8 mouse cellular contexts compared by ENCODE assay signal in genomic region chr11:6472076-6472475, GRCm38 (mm10). TPM values are rescaled to one million over a fixed set of nuclear protein-coding genes. Genes with fewer than 3 reads are reported as not detected.
DNase-seq lines count a peak whose midpoint lies in the region; ATAC-seq lines count a peak whose summit lies in the region.

No protein-coding gene starts in this region.

- H3K4me2 ChIP-seq in lung, embryonic 16.5 days (ENCODE audit: low read depth, low read length): peak overlapping the region; percentile 78
- H3K4me2 ChIP-seq in embryonic facial prominence, embryonic 14.5 days (ENCODE audit: low read depth, low read length): peak overlapping the region; percentile 90
- H3K4me2 ChIP-seq in limb, embryonic 12.5 days: peak overlapping the region; percentile 91
- H3K4me2 ChIP-seq in stomach, embryonic 15.5 days: peak overlapping the region; percentile 60

- H3K9ac ChIP-seq in lung, embryonic 16.5 days (ENCODE audit: low read length): peak overlapping the region; percentile 57
- H3K9ac ChIP-seq in embryonic facial prominence, embryonic 14.5 days (ENCODE audit: low read depth, low read length): peak overlapping the region; percentile 51
- H3K9ac ChIP-seq in limb, embryonic 12.5 days (replicated peaks): peak overlapping the region; percentile 50
- peak overlapping the region; percentile 39; the same call in 1 of the 2 replicates for H3K9ac ChIP-seq in stomach, embryonic 15.5 days

- peak overlapping the region; percentile 53 for H3K4me3 ChIP-seq in lung, embryonic 16.5 days (ENCODE audit: low read length)
- H3K4me3 ChIP-seq in embryonic facial prominence, embryonic 14.5 days (ENCODE audit: low read depth, low read length): peak overlapping the region; percentile 97
- peak overlapping the region; percentile 97 for H3K4me3 ChIP-seq in limb, embryonic 12.5 days (replicated peaks)
- H3K4me3 ChIP-seq in stomach, embryonic 15.5 days (replicated peaks): peak overlapping the region; percentile 35

- H3K27me3 ChIP-seq in lung, embryonic 16.5 days (ENCODE audit: control insufficient read depth, insufficient read depth, low read depth, low read length): no peaks in the 10 kb centered on the region
- no peaks in the 10 kb centered on the region for H3K27me3 ChIP-seq in embryonic facial prominence, embryonic 14.5 days (replicated peaks; ENCODE audit: control insufficient read depth, insufficient read depth, low read length)
- no peaks in the 10 kb centered on the region for H3K27me3 ChIP-seq in limb, embryonic 12.5 days
- no peaks in the 10 kb centered on the region for H3K27me3 ChIP-seq in stomach, embryonic 15.5 days (replicated peaks)

- no peak for DNase-seq in lung, postnatal 25 days (ENCODE audit: low spot score)
- DNase-seq in embryonic facial prominence, embryonic 14.5 days (ENCODE audit: low spot score): peak; percentile 57
- DNase-seq in kidney, adult 18-20 months: no peak
- DNase-seq in embryo, embryonic 10 days (ENCODE audit: low spot score): no peak

- no peaks in the 10 kb centered on the region; the same call in 1 of the 2 replicates for H3K36me3 ChIP-seq in lung, embryonic 16.5 days (ENCODE audit: control insufficient read depth, insufficient read depth, low read length)
- peaks cover 19% of the 10 kb centered on the region for H3K36me3 ChIP-seq in embryonic facial prominence, embryonic 14.5 days (ENCODE audit: control insufficient read depth, insufficient read depth, low read length)
- H3K36me3 ChIP-seq in limb, embryonic 12.5 days: peaks cover 31% of the 10 kb centered on the region; the same call in 1 of the 2 replicates
- peaks cover 2% of the 10 kb centered on the region for H3K36me3 ChIP-seq in stomach, embryonic 15.5 days

- no peaks in the 10 kb centered on the region for H3K9me3 ChIP-seq in lung, embryonic 16.5 days (ENCODE audit: control insufficient read depth, low read length)
- no peaks in the 10 kb centered on the region for H3K9me3 ChIP-seq in embryonic facial prominence, embryonic 14.5 days (ENCODE audit: control insufficient read depth, low read length)
- no peaks in the 10 kb centered on the region for H3K9me3 ChIP-seq in limb, embryonic 12.5 days
- H3K9me3 ChIP-seq in stomach, embryonic 15.5 days: no peaks in the 10 kb centered on the region

- peak overlapping the region; percentile 92 for H3K27ac ChIP-seq in lung, embryonic 16.5 days (ENCODE audit: low read length)
- peak overlapping the region; percentile 67 for H3K27ac ChIP-seq in embryonic facial prominence, embryonic 14.5 days (replicated peaks; ENCODE audit: low read depth, low read length)
- H3K27ac ChIP-seq in limb, embryonic 12.5 days: no peak overlapping the region
- H3K27ac ChIP-seq in stomach, embryonic 15.5 days: peak overlapping the region; percentile 51; the same call in 1 of the 2 replicates

- ATAC-seq in lung, embryonic 16.5 days (ENCODE audit: low read depth): peak; percentile 39; the same call in 1 of the 2 replicates
- no peak for ATAC-seq in embryonic facial prominence, embryonic 14.5 days (ENCODE audit: low read depth)
- ATAC-seq in limb, embryonic 12.5 days (ENCODE audit: insufficient number of reproducible peaks, insufficient read depth, low FRiP score, low TSS enrichment, low read depth): no peak
- ATAC-seq in stomach, embryonic 15.5 days (ENCODE audit: insufficient read depth, low FRiP score, low read depth): no peak
- ATAC-seq in monocyte, adult 5-6 weeks (replicated peaks; ENCODE audit: insufficient number of reproducible peaks, low FRiP score, low TSS enrichment, poor library complexity, severe bottlenecking): no peak

- H3K4me1 ChIP-seq in lung, embryonic 16.5 days (replicated peaks; ENCODE audit: control insufficient read depth, insufficient read depth, low read length): peaks cover 37% of the 10 kb centered on the region
- peaks cover 45% of the 10 kb centered on the region for H3K4me1 ChIP-seq in embryonic facial prominence, embryonic 14.5 days (ENCODE audit: control insufficient read depth, insufficient read depth, low read length)
- peaks cover 53% of the 10 kb centered on the region for H3K4me1 ChIP-seq in limb, embryonic 12.5 days (replicated peaks)
- H3K4me1 ChIP-seq in stomach, embryonic 15.5 days: peaks cover 12% of the 10 kb centered on the region; the same call in 1 of the 2 replicates

RNA-seq across cellular contexts. Expression of gene Purb, which starts 3.6 kb away (rescaled TPM):
- polyA plus RNA-seq in lung, embryonic 16.5 days (2015; fragmentation: Nextera tagmentation; extraction: Ambion mirVana): 31.2 and 32.6 TPM in 2 replicates
- 28.8 and 29.2 TPM in 2 replicates for polyA plus RNA-seq in embryonic facial prominence, embryonic 14.5 days (2014; fragmentation: Nextera tagmentation; extraction: Ambion mirVana)
- polyA plus RNA-seq in limb, embryonic 12.5 days (2016; fragmentation: Nextera tagmentation; extraction: Ambion mirVana): 22.6 TPM in 2 replicates
- polyA plus RNA-seq in stomach, embryonic 15.5 days (2015; fragmentation: Nextera tagmentation; extraction: Ambion mirVana): 28.5 and 28.7 TPM in 2 replicates
- 67.4 to 82.3 TPM (median 75.6 TPM) in 3 replicates for total RNA-seq in monocyte, adult 5-6 weeks (2017)

RNA-seq across cellular contexts. Expression of gene H2afv, which starts 27.8 kb away (rescaled TPM):
- 581 and 621 TPM in 2 replicates for polyA plus RNA-seq in lung, embryonic 16.5 days (2015; fragmentation: Nextera tagmentation; extraction: Ambion mirVana)
- polyA plus RNA-seq in embryonic facial prominence, embryonic 14.5 days (2014; fragmentation: Nextera tagmentation; extraction: Ambion mirVana): 428 and 463 TPM in 2 replicates
- 763 and 824 TPM in 2 replicates for polyA plus RNA-seq in limb, embryonic 12.5 days (2016; fragmentation: Nextera tagmentation; extraction: Ambion mirVana)
- 399 and 425 TPM in 2 replicates for polyA plus RNA-seq in stomach, embryonic 15.5 days (2015; fragmentation: Nextera tagmentation; extraction: Ambion mirVana)
- 31.2 to 51.6 TPM (median 37.9 TPM) in 3 replicates for total RNA-seq in monocyte, adult 5-6 weeks (2017)

RNA-seq across cellular contexts. Expression of gene Myo1g, which starts 48.7 kb away (rescaled TPM):
- 3.8 and 5.0 TPM in 2 replicates for polyA plus RNA-seq in lung, embryonic 16.5 days (2015; fragmentation: Nextera tagmentation; extraction: Ambion mirVana)
- 2.1 and 2.4 TPM in 2 replicates for polyA plus RNA-seq in embryonic facial prominence, embryonic 14.5 days (2014; fragmentation: Nextera tagmentation; extraction: Ambion mirVana)
- polyA plus RNA-seq in limb, embryonic 12.5 days (2016; fragmentation: Nextera tagmentation; extraction: Ambion mirVana): 0.66 and 1.8 TPM in 2 replicates
- 3.5 and 4.3 TPM in 2 replicates for polyA plus RNA-seq in stomach, embryonic 15.5 days (2015; fragmentation: Nextera tagmentation; extraction: Ambion mirVana)
- total RNA-seq in monocyte, adult 5-6 weeks (2017): 572 to 636 TPM (median 611 TPM) in 3 replicates

RNA-seq across cellular contexts. Expression of gene Ppia, which starts 56.8 kb away (rescaled TPM):
- 5,388 and 5,620 TPM in 2 replicates for polyA plus RNA-seq in lung, embryonic 16.5 days (2015; fragmentation: Nextera tagmentation; extraction: Ambion mirVana)
- polyA plus RNA-seq in embryonic facial prominence, embryonic 14.5 days (2014; fragmentation: Nextera tagmentation; extraction: Ambion mirVana): 4,672 and 4,857 TPM in 2 replicates
- 5,590 and 5,882 TPM in 2 replicates for polyA plus RNA-seq in limb, embryonic 12.5 days (2016; fragmentation: Nextera tagmentation; extraction: Ambion mirVana)
- polyA plus RNA-seq in stomach, embryonic 15.5 days (2015; fragmentation: Nextera tagmentation; extraction: Ambion mirVana): 5,074 and 5,744 TPM in 2 replicates
- total RNA-seq in monocyte, adult 5-6 weeks (2017): 917 to 1,280 TPM (median 1,115 TPM) in 3 replicates

Comparison
In these comparisons a context has a peak if more than half of its experiments do, and no peak if none do; other contexts are left out.
1. H3K4me3 ChIP-seq: peak in every context shown above with its lines; median percentile 97 in embryonic facial prominence, embryonic 14.5 days; 97 in limb, embryonic 12.5 days; 53 in lung, embryonic 16.5 days; 35 in stomach, embryonic 15.5 days.